Mouse (Mus musculus) urinary bladder, postnatal 36 days (tissue): ENCODE results near the gene Ifi206.
"Not testable (repeated sequence)": the region's sequence is repeated elsewhere in the genome, so short reads cannot be mapped to it uniquely, and the experiment has no call there.

ENCODE experiments used
- DNase-seq, 2 experiments: peaks; one replicate each; pipeline ENCODE4 v3.0.0; 2022; ENCODE audit warnings: low spot score in 2 of 2, mixed read lengths in 1 of 2

The Ifi206 gene

GRCm38 (mm10) chr1:173490812-173491480 is at the start of gene Ifi206:
Gene Ifi206 (minus strand): TSS chr1:173491041.
- not testable (repeated sequence) for DNase-seq

GRCm38 (mm10) chr1:173535791-173536190 is 45.0 kb upstream of the Ifi206 start, which contains the start of gene Ifi214:
Gene Ifi214 (minus strand): TSS chr1:173535957.
- not testable (repeated sequence) for DNase-seq

GRCm38 (mm10) chr1:173521452-173521851 is 30.6 kb upstream of the Ifi206 start:
- no peak for DNase-seq

- not testable (repeated sequence) for DNase-seq
Observed at GRCm38 (mm10) chr1:173510595-173510994, 19.8 kb upstream of the Ifi206 start.

- DNase-seq: not testable (repeated sequence)
Observed at GRCm38 (mm10) chr1:173491483-173491882, 642 bp upstream of the Ifi206 start.

GRCm38 (mm10) chr1:173481182-173481574 is 9.7 kb downstream of the Ifi206 start:
- DNase-seq: not testable (repeated sequence)

GRCm38 (mm10) chr1:173480399-173481181 is 10.3 kb downstream of the Ifi206 start:
- not testable (repeated sequence) for DNase-seq

GRCm38 (mm10) chr1:173456761-173457160 is 34.1 kb downstream of the Ifi206 start:
- DNase-seq: no peak

GRCm38 (mm10) chr1:173456139-173456754 is 34.6 kb downstream of the Ifi206 start:
- no peak for DNase-seq

GRCm38 (mm10) chr1:173451665-173452064 is 39.2 kb downstream of the Ifi206 start:
- DNase-seq: no peak

- no peak for DNase-seq
Observed at GRCm38 (mm10) chr1:173450621-173451020, 40.2 kb downstream of the Ifi206 start.

GRCm38 (mm10) chr1:173447067-173447466 is 43.8 kb downstream of the Ifi206 start:
- no peak for DNase-seq

- DNase-seq: no peak
Observed at GRCm38 (mm10) chr1:173443061-173443460, 47.8 kb downstream of the Ifi206 start.

GRCm38 (mm10) chr1:173441210-173441609 is 49.6 kb downstream of the Ifi206 start:
- no peak for DNase-seq

- no peak for DNase-seq
Observed at GRCm38 (mm10) chr1:173440681-173441080, 50.2 kb downstream of the Ifi206 start.

- DNase-seq: no peak
Observed at GRCm38 (mm10) chr1:173437161-173437953, 53.5 kb downstream of the Ifi206 start.

GRCm38 (mm10) chr1:173432411-173432810 is 58.4 kb downstream of the Ifi206 start:
- no peak for DNase-seq

- DNase-seq: no peak
Observed at GRCm38 (mm10) chr1:173429995-173430699, 60.7 kb downstream of the Ifi206 start.

GRCm38 (mm10) chr1:173427385-173427784 is 63.5 kb downstream of the Ifi206 start:
- no peak for DNase-seq

- DNase-seq: no peak
Observed at GRCm38 (mm10) chr1:173426345-173426744, 64.5 kb downstream of the Ifi206 start.

GRCm38 (mm10) chr1:173420374-173420773 is 70.5 kb downstream of the Ifi206 start:
- DNase-seq: peak in 1 of 2 experiments; percentile 10
